Mouse (Mus musculus) ovary, postnatal 14 days (tissue): ENCODE results near the gene Vmn1r184.
"Not testable (repeated sequence)": the region's sequence is repeated elsewhere in the genome, so short reads cannot be mapped to it uniquely, and the experiment has no call there.

Experiments used
- DNase-seq: peaks from one replicate; pipeline ENCODE4 v3.0.0; 2022; ENCODE audit warnings: low spot score

The Vmn1r184 gene

GRCm38 (mm10) chr7:26260034-26260433, at the start of gene Vmn1r184:
Vmn1r184 (plus strand) TSS chr7:26260334.
- not testable (repeated sequence) for DNase-seq

GRCm38 (mm10) chr7:26303429-26304166, 43.5 kb downstream of the Vmn1r184 start:
- not testable (repeated sequence) for DNase-seq

- not testable (repeated sequence) for DNase-seq
These were observed 46.8 kb downstream of the Vmn1r184 start, which contains the start of gene Cyp2a4 for GRCm38 (mm10) chr7:26306926-26307325. Cyp2a4 (plus strand) TSS chr7:26307169.

GRCm38 (mm10) chr7:26311786-26312185, 51.7 kb downstream of the Vmn1r184 start:
- not testable (repeated sequence) for DNase-seq

GRCm38 (mm10) chr7:26315194-26315593, 55.1 kb downstream of the Vmn1r184 start:
- DNase-seq: not testable (repeated sequence)

GRCm38 (mm10) chr7:26315809-26316208, 55.7 kb downstream of the Vmn1r184 start:
- DNase-seq: not testable (repeated sequence)
